Mouse (Mus musculus) forelimb bud, embryonic 11.5 days (tissue): Measurements from ENCODE around the gene Tspo2.

ENCODE experiments used
- DNase-seq: peaks from one replicate; pipeline ENCODE4 v3.0.0-alpha.2; 2012; ENCODE audit warnings: low read depth, low spot score

The Tspo2 gene

GRCm38 (mm10) chr17:48417521-48417920 is 33.8 kb downstream of the Tspo2 start:
- DNase-seq = no peak

GRCm38 (mm10) chr17:48416425-48417195 is 34.7 kb downstream of the Tspo2 start:
- peak; percentile 65 for DNase-seq

DNA sequence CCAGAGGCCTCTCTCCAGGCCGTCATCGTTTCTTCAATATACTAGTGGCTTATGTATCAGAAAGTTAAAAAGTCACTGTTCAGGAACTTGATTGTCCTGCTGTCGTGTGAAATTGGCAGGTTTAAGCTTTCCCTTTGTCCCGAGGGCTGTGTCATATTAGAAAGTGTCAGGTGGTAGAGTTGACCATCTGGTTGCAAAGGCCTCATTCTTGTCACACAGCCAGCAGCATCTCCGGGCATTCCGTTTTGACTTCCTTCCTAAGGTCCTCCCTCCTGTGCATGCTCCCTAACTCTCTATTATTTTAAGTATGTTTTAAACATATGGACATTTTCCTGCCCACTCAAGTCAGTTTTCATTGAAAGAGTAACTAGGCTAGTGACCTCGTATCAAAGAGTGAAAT is 35.3 kb downstream of the Tspo2 start:
- no peak for DNase-seq

DNA sequence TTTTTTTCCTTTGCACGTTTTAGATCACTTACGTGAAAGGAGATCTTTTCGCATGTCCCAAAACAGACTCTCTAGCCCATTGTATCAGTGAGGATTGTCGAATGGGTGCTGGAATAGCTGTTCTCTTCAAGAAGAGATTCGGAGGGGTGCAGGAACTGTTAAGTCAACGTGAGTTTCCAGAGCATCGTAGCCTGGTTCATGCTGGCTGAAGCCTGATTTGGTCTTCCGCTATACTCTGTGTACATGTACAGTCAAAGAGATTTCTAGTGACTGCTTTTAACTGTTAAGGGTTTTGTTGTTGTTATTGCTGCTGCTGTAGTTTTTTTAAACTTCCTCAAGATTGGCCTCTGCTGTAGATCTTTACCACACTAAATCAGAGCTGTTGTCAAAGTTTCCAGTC is 40.1 kb downstream of the Tspo2 start:
- DNase-seq = no peak

- peak; percentile 50 for DNase-seq
Measured at GRCm38 (mm10) chr17:48410299-48410785, 41.0 kb downstream of the Tspo2 start.

DNA sequence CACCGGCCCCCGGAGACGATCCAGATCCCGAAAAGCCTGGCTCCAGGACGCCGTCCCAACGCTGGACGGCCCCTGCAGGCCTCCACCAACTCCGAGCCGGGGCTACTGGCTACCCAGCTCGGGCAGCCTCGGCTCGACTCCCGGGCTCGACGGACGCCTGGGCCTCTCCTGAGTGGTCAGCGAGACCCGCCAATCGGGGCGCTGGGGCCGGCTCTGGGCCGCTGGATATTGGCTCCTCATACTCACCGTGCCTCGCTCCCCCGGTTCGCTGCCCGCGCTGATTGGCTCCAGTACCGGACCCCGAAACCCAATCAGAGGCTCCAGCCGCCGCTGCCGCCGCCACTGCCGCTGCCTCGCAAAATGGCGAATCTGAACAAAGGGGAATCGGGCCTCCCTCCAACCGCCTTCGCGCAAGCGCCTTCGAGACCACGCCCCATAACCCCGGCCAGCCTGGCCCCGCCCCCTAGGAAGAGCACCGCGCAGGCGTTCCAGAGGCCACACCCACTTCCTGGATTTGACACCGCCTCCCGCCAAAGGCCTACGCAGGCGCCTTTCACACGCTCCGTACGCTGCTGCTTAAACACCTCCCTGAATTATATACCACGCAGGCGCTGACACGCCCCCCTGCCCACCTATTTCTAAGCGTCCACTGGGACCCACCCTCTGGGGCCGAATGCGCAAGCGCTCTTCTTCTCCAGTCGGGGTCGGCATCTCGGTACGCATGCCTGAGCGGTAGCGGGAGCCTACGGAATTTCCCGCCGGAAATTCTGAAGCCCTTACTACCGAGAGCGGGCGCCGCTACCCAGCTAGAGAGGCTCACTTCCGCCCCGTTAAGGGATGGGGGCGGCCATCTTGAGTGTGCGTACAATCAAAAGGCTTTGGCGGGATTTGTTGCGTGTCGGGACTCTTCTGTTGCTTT is 41.7 kb downstream of the Tspo2 start, which contains the start of the genes Nfya and Oard1:
Nfya (minus strand) TSS at position 527 of the 919 bp plus-strand sequence.
Oard1 (plus strand) TSS at position 635 of the 919 bp plus-strand sequence.
- DNase-seq = peak; percentile 100

GRCm38 (mm10) chr17:48408526-48409291 is 42.6 kb downstream of the Tspo2 start:
- peak; percentile 57 for DNase-seq

- DNase-seq = peak; percentile 12
Measured at GRCm38 (mm10) chr17:48407910-48408525, 43.3 kb downstream of the Tspo2 start.

- no peak for DNase-seq
Measured at GRCm38 (mm10) chr17:48407154-48407553, 44.2 kb downstream of the Tspo2 start.

- DNase-seq = no peak
Measured at GRCm38 (mm10) chr17:48404706-48405105, 46.6 kb downstream of the Tspo2 start.

GRCm38 (mm10) chr17:48403848-48404247 is 47.5 kb downstream of the Tspo2 start:
- no peak for DNase-seq

- DNase-seq = no peak
Measured at GRCm38 (mm10) chr17:48402751-48403150, 48.6 kb downstream of the Tspo2 start.

- DNase-seq = no peak
Measured at GRCm38 (mm10) chr17:48401710-48402109, 49.6 kb downstream of the Tspo2 start.
